Mouse (Mus musculus) forebrain, postnatal 0 days (tissue): ENCODE measurements at regions not wholly inside any gene's neighbourhood (a gene's known extent, or its start where the extent isn't known, plus 50 kb on each side); places are given as distances from the start of the nearest gene placed in this dataset.

Experiments used
- ATAC-seq: fragments of 200-750 bp; cut with Nextera tagmentation; 2 replicates; pipeline ENCODE4 v1.8.0; 2017; ENCODE audit warnings: mild to moderate bottlenecking, moderate library complexity
- DNase-seq: peaks from one replicate; pipeline ENCODE4 v3.0.0-alpha.2; 2015
- H3K27ac ChIP-seq: fragments of 300-500 bp; sonication (generic); 2 replicates; pipeline ENCODE4 v1.5.1; 2014; ENCODE audit warnings: low read depth, mild to moderate bottlenecking, antibody characterized with exemption, low read length, moderate library complexity, mixed read lengths
- H3K27me3 ChIP-seq: fragments of 300-500 bp; sonication (generic); 2 replicates; pipeline ENCODE4 v1.6.1; 2014; ENCODE audit warnings: mild to moderate bottlenecking, low read length, mixed read lengths; ENCODE audit not compliant: insufficient read depth
- H3K36me3 ChIP-seq: fragments of 300-500 bp; sonication (generic); 2 replicates; pipeline ENCODE4 v1.6.1; 2014; ENCODE audit warnings: mild to moderate bottlenecking, moderate library complexity; ENCODE audit not compliant: insufficient read depth
- H3K4me1 ChIP-seq: fragments of 300-500 bp; sonication (generic); 2 replicates; pipeline ENCODE4 v1.6.1; 2014; ENCODE audit warnings: antibody characterized with exemption; ENCODE audit not compliant: insufficient read depth
- H3K4me2 ChIP-seq: fragments of 300-500 bp; sonication (generic); 2 replicates; pipeline ENCODE4 v1.6.1; 2014; ENCODE audit warnings: low read depth, mild to moderate bottlenecking, moderate library complexity
- H3K4me3 ChIP-seq: fragments of 300-500 bp; sonication (generic); 2 replicates; pipeline ENCODE4 v1.5.1; 2014; ENCODE audit warnings: low read depth, low read length, mixed read lengths
- H3K9ac ChIP-seq: fragments of 300-500 bp; sonication (generic); 2 replicates; pipeline ENCODE4 v1.6.1; 2014; ENCODE audit warnings: mild to moderate bottlenecking
- H3K9me3 ChIP-seq: fragments of 300-500 bp; sonication (generic); 2 replicates; pipeline ENCODE4 v1.6.1; 2016; ENCODE audit warnings: low read length
- CTCF ChIP-seq: sonication (generic); IDR thresholded peaks from 2 replicates; pipeline ENCODE4 v1.5.1; 2016; ENCODE audit warnings: antibody characterized with exemption, control low read depth, low read depth
- WGBS: fragments of 180-500 bp; shearing (Covaris S2); extraction: QIAGEN DNeasy Blood & Tissue Kit; methylation state at CpG from one replicate; pipeline ENCODE4 v1.1.7; 2014; 5-methylcytosine and 5-hydroxymethylcytosine counted together

DNA sequence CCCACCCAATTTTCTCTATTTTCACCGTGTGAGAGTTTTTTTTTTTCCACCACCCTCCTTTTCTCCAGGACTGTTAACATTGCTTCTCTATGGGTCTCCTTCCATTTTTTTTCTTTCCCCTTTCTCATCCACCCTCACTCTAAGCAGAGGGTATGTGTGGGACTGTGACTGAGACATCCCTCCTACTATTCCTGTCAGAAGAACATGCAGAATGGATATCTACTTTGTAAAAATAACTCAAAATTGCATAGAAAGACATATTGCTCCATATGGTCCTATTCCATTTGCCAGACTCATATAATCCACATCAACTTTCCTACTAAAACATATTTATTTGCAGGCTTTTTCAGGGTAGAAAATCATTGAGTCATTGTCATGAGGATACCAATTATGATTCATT is 135.3 kb upstream of the Pabpc4l start:
- ATAC-seq (no peak), DNase-seq (no peak)
- TF ChIP-seq CTCF: no peak
- Histone ChIP-seq H3K4me1 (no peaks in the 10 kb centered on the region), H3K9me3 (no peaks in the 10 kb centered on the region), H3K9ac (no peak overlapping the region), H3K27me3 (no peaks in the 10 kb centered on the region), H3K4me3 (no peak overlapping the region), H3K36me3 (no peaks in the 10 kb centered on the region), H3K4me2 (no peak overlapping the region), H3K27ac (no peak overlapping the region)
- WGBS: 86% methylated on average over 1 of the region's 1 CpGs

GRCm38 (mm10) chr3:46566636-46567235 is 118.7 kb upstream of the Pabpc4l start:
- no peak overlapping the region for H3K27ac ChIP-seq
- no peak overlapping the region for H3K4me2 ChIP-seq
- DNase-seq (no peak), ATAC-seq (no peak)
- no peak overlapping the region for H3K4me3 ChIP-seq
- H3K9ac ChIP-seq: no peak overlapping the region
- no peaks in the 10 kb centered on the region for H3K9me3 ChIP-seq
- 21% methylated on average over 6 of the region's 6 CpGs for WGBS
- no peaks in the 10 kb centered on the region for H3K36me3 ChIP-seq
- no peaks in the 10 kb centered on the region for H3K27me3 ChIP-seq
- no peak for TF ChIP-seq CTCF
- no peaks in the 10 kb centered on the region for H3K4me1 ChIP-seq

DNA sequence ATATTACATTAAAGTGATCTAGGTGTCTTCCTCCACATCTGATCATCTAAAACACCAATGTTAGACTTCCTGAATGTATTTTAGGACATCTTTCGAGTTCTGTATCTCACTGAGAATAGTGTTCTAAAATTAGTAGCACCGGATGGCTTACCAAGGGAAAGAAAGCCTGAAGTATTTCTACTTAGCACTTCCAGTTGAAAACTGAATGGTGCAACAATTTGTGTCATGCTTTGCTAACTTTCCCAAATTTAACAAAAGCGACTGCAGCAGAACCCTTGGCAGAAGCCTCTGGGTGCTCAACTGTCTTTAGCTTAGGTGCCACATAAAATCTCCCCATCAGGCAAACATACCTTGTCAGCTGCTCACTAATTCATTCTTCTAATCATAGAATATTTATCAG is 105.6 kb upstream of the Pabpc4l start:
- ATAC-seq: no peak
- Histone ChIP-seq H3K4me1 (no peaks in the 10 kb centered on the region), H3K4me3 (no peak overlapping the region), H3K27me3 (no peaks in the 10 kb centered on the region), H3K27ac (no peak overlapping the region), H3K9me3 (no peaks in the 10 kb centered on the region), H3K36me3 (no peaks in the 10 kb centered on the region), H3K9ac (no peak overlapping the region), H3K4me2 (no peak overlapping the region)
- 77% methylated on average over 3 of the region's 3 CpGs for WGBS
- no peak for TF ChIP-seq CTCF
- no peak for DNase-seq

DNA sequence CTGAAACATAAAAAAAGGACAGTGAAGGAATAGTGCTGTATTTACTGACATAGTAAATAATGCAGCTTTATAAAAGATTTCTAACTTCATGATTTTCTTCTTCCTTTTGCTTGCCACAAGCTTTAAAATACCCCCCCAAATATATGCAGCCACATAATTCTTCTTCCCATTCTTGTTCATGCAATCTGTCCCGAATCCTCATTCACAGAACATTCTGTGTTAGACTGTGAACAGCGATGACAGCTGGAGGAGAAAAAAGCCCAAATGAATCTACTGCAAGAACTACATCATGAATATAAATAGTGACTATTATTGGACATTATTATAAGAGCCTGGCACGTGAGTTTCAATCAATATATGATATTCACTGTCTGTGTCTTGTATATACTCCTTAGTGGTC is 90.6 kb upstream of the Pabpc4l start:
- H3K4me1 ChIP-seq: no peaks in the 10 kb centered on the region
- H3K27ac ChIP-seq: no peak overlapping the region
- 55% methylated on average over 3 of the region's 3 CpGs for WGBS
- no peak overlapping the region for H3K4me3 ChIP-seq
- ATAC-seq (peak; percentile 64), DNase-seq (peak; percentile 31)
- H3K36me3 ChIP-seq: no peaks in the 10 kb centered on the region
- no peak overlapping the region for H3K9ac ChIP-seq
- no peak overlapping the region for H3K4me2 ChIP-seq
- no peaks in the 10 kb centered on the region for H3K27me3 ChIP-seq
- no peaks in the 10 kb centered on the region for H3K9me3 ChIP-seq
- no peak for TF ChIP-seq CTCF

- Histone ChIP-seq H3K27ac (no peak overlapping the region), H3K4me3 (no peak overlapping the region), H3K27me3 (no peaks in the 10 kb centered on the region), H3K4me2 (no peak overlapping the region), H3K36me3 (no peaks in the 10 kb centered on the region), H3K9me3 (no peaks in the 10 kb centered on the region), H3K4me1 (no peaks in the 10 kb centered on the region), H3K9ac (no peak overlapping the region)
- TF ChIP-seq CTCF: no peak
- DNase-seq: no peak
- 91% methylated on average over 1 of the region's 1 CpGs for WGBS
- ATAC-seq: no peak
These were observed 63.1 kb upstream of the Pabpc4l start for GRCm38 (mm10) chr3:46511157-46511556.

DNA sequence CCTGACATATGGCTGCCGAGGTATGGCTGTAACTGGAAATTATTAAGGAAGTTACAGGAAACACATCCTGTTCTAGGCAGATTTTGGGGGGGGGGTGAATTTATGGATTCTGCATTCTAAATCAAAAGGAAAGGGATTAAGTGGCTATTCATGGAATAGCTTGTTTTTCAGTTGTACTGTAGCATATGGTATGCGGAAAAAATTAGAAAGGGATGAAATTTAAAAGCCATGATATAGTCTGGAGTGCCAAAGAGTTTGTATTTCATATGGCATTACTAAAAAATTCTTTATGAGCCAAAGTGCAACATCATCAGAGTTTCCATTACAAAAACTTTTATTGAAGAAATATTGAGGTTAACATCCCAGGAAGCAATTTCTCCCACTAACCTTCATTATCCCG is 55.7 kb upstream of the Pabpc4l start:
- ATAC-seq (no peak), DNase-seq (no peak)
- Histone ChIP-seq H3K27ac (no peak overlapping the region), H3K36me3 (no peaks in the 10 kb centered on the region), H3K9ac (no peak overlapping the region), H3K4me2 (no peak overlapping the region), H3K4me3 (no peak overlapping the region), H3K4me1 (no peaks in the 10 kb centered on the region), H3K27me3 (no peaks in the 10 kb centered on the region), H3K9me3 (no peaks in the 10 kb centered on the region)
- no peak for TF ChIP-seq CTCF
- 87% methylated on average over 3 of the region's 3 CpGs for WGBS
